In the genomic region with DNA sequence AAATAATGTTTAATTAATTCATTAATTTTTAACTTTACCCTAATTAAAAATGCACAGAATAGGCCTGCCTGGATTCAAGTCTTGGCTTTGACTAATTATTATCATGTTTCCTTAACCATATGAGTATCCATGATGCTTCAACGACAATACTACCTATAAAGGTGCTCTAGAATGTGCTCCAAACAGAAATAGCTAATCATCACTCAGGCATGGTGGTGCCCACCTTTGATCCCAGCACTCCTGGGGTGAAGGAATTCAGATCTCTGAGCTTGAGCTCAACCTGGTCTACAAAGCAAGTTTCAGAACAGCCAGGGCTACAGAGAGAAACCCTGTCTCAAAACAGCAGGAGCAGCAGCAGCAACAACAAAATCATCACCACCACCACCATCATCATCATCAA, we compare ENCODE assay signal across 21 mouse cellular contexts. TPM values are rescaled to one million over a fixed set of nuclear protein-coding genes. Genes with fewer than 3 reads are reported as not detected.
DNase-seq lines count a peak whose midpoint lies in the region; ATAC-seq and TF ChIP-seq lines count a peak whose summit lies in the region.
"Had no signal": no experiment of that assay in that cellular context is flagged by ENCODE, and none has a peak within 500 bp of the region (broad histone marks: within the 10 kb centered on the region; RNA-seq: fewer than 3 reads in every experiment).

No protein-coding gene starts in this region.

- no peak; the same call in 1 of the 2 replicates for ATAC-seq in kidney, embryonic 14.5 days (ENCODE audit: low FRiP score, low TSS enrichment)
- ATAC-seq in kidney, postnatal 0 days (replicated peaks; ENCODE audit: low FRiP score, low read depth): peak; percentile 61
- ATAC-seq in heart, embryonic 12.5 days (ENCODE audit: insufficient number of reproducible peaks, low FRiP score): no peak
- ATAC-seq: forebrain, postnatal 0 days had no signal

- H3K27ac ChIP-seq in kidney, embryonic 14.5 days (ENCODE audit: low read depth, low read length): no peak overlapping the region
- 0 out of 2 replicates have a peak overlapping the region, but pooled peaks have one; percentile 36 for H3K27ac ChIP-seq in kidney, postnatal 0 days
- no peak overlapping the region for H3K27ac ChIP-seq in heart, embryonic 12.5 days (ENCODE audit: poor library complexity, severe bottlenecking)
- H3K27ac ChIP-seq: embryonic facial prominence, embryonic 13.5 days; forebrain, embryonic 12.5 days; heart, adult 2 months; hindbrain, embryonic 10.5 days had no signal

- no peak overlapping the region for H3K4me2 ChIP-seq in kidney, embryonic 14.5 days (replicated peaks; ENCODE audit: low read depth, low read length)
- no peak overlapping the region for H3K4me2 ChIP-seq in kidney, postnatal 0 days (ENCODE audit: low read length)
- H3K4me2 ChIP-seq in heart, embryonic 12.5 days: no peak overlapping the region
- H3K4me2 ChIP-seq: embryonic facial prominence, embryonic 13.5 days; forebrain, embryonic 12.5 days; heart, embryonic 11.5 days had no signal

- H3K36me3 ChIP-seq in kidney, embryonic 14.5 days (ENCODE audit: control insufficient read depth, insufficient read depth, low read length): no peaks in the 10 kb centered on the region
- no peaks in the 10 kb centered on the region for H3K36me3 ChIP-seq in kidney, postnatal 0 days (ENCODE audit: insufficient read depth, low read length)
- H3K36me3 ChIP-seq in heart, embryonic 12.5 days: no peaks in the 10 kb centered on the region
- H3K36me3 ChIP-seq: embryonic facial prominence, embryonic 13.5 days; forebrain, embryonic 12.5 days; hindbrain, embryonic 10.5 days had no signal

- H3K9me3 ChIP-seq in kidney, embryonic 14.5 days (ENCODE audit: control insufficient read depth, low read length): no peaks in the 10 kb centered on the region
- no peaks in the 10 kb centered on the region for H3K9me3 ChIP-seq in kidney, postnatal 0 days (replicated peaks; ENCODE audit: low read length)
- no peaks in the 10 kb centered on the region for H3K9me3 ChIP-seq in heart, embryonic 12.5 days (replicated peaks)
- H3K9me3 ChIP-seq: embryonic facial prominence, embryonic 13.5 days; forebrain, embryonic 12.5 days; hindbrain, embryonic 10.5 days had no signal

- no peak for TF ChIP-seq CTCF in kidney, postnatal 0 days (IDR thresholded peaks at IDR 0.05; ENCODE audit: low read depth)

- 73% methylated on average over 1 of the region's 1 CpGs for WGBS in kidney, embryonic 14.5 days
- WGBS in kidney, postnatal 0 days: 54% methylated on average over 1 of the region's 1 CpGs
- 76% methylated on average over 1 of the region's 1 CpGs for WGBS in heart, embryonic 12.5 days

- 0 out of 2 replicates have a peak, but pooled peaks cover 5% of the 10 kb centered on the region for H3K4me1 ChIP-seq in kidney, embryonic 14.5 days (ENCODE audit: control insufficient read depth, insufficient read depth, low read length)
- H3K4me1 ChIP-seq in kidney, postnatal 0 days (replicated peaks; ENCODE audit: insufficient read depth, low read length): no peaks in the 10 kb centered on the region
- H3K4me1 ChIP-seq in heart, embryonic 12.5 days (replicated peaks): no peaks in the 10 kb centered on the region
- H3K4me1 ChIP-seq: embryonic facial prominence, embryonic 13.5 days; forebrain, embryonic 12.5 days; hindbrain, embryonic 10.5 days had no signal

- no peak overlapping the region for H3K4me3 ChIP-seq in kidney, embryonic 14.5 days (ENCODE audit: low read length)
- H3K4me3 ChIP-seq in kidney, postnatal 0 days (replicated peaks; ENCODE audit: low read depth, low read length): no peak overlapping the region
- no peak overlapping the region for H3K4me3 ChIP-seq in heart, embryonic 12.5 days
- H3K4me3 ChIP-seq: embryonic facial prominence, embryonic 13.5 days; forebrain, embryonic 12.5 days; heart, adult 2 months; hindbrain, embryonic 10.5 days had no signal

- peak; percentile 67 for DNase-seq in kidney, adult 11 months
- peak; percentile 68 to 71 for DNase-seq in kidney, adult 8-10 months
- DNase-seq in kidney, postnatal 0 days (ENCODE audit: low spot score): peak; percentile 12
- DNase-seq in kidney, postnatal 36 days: peak; percentile 43 to 52
- no peak for DNase-seq in thymus, postnatal 4 days
- no peak for DNase-seq in urinary bladder, adult 18-20 months (ENCODE audit: low spot score in 2 of 2)
- DNase-seq: adrenal gland, postnatal 14 days; cerebellum, adult 11-12 months; cerebellum, adult 9-10 months; cerebellum, postnatal 25 days; forebrain, postnatal 0 days; gastrocnemius, postnatal 14 days; heart, adult 2 months had no signal

- H3K9ac ChIP-seq in kidney, embryonic 14.5 days (ENCODE audit: low read depth, low read length): no peak overlapping the region
- no peak overlapping the region for H3K9ac ChIP-seq in kidney, postnatal 0 days (ENCODE audit: low read depth, low read length)
- H3K9ac ChIP-seq in heart, embryonic 12.5 days: no peak overlapping the region
- H3K9ac ChIP-seq: embryonic facial prominence, embryonic 13.5 days; forebrain, embryonic 12.5 days; forebrain, postnatal 0 days had no signal

- no peaks in the 10 kb centered on the region for H3K27me3 ChIP-seq in kidney, embryonic 14.5 days (ENCODE audit: control insufficient read depth, insufficient read depth, low read length)
- no peaks in the 10 kb centered on the region for H3K27me3 ChIP-seq in kidney, postnatal 0 days (ENCODE audit: insufficient read depth, low read length)
- H3K27me3 ChIP-seq in heart, embryonic 12.5 days (replicated peaks): no peaks in the 10 kb centered on the region
- H3K27me3 ChIP-seq: embryonic facial prominence, embryonic 13.5 days; forebrain, embryonic 12.5 days had no signal

RNA-seq across cellular contexts. Expression of a gene that starts 2.1 kb away (rescaled TPM):
- 6.0 and 12.8 TPM in 2 replicates for polyA plus RNA-seq in kidney, embryonic 14.5 days (2014; fragmentation: Nextera tagmentation; extraction: Ambion mirVana)
- 126 and 133 TPM in 2 replicates for polyA plus RNA-seq in kidney, postnatal 0 days (2015; fragmentation: Nextera tagmentation; extraction: Ambion mirVana)
- polyA plus RNA-seq in heart, embryonic 12.5 days (2016; fragmentation: Nextera tagmentation; extraction: Ambion mirVana): not detected in 2 replicates
- polyA plus RNA-seq: C2C12; forebrain, embryonic 12.5 days; heart, adult 2 months; heart, embryonic 11.5 days; hindbrain, embryonic 10.5 days had no signal

RNA-seq across cellular contexts. Expression of a gene that starts 42.9 kb away (rescaled TPM):
- 0.39 and 0.60 TPM in 2 replicates for polyA plus RNA-seq in kidney, embryonic 14.5 days (2014; fragmentation: Nextera tagmentation; extraction: Ambion mirVana)
- 0.46 and 0.54 TPM in 2 replicates for polyA plus RNA-seq in kidney, postnatal 0 days (2015; fragmentation: Nextera tagmentation; extraction: Ambion mirVana)
- not detected in 2 replicates for polyA plus RNA-seq in heart, embryonic 12.5 days (2016; fragmentation: Nextera tagmentation; extraction: Ambion mirVana)
- polyA plus RNA-seq: embryonic facial prominence, embryonic 13.5 days; forebrain, embryonic 12.5 days; heart, embryonic 11.5 days; heart, embryonic 16.5 days had no signal

Comparison
In these comparisons a context has a peak if more than half of its experiments do, and no peak if none do; other contexts are left out.
1. DNase-seq: peak in kidney, adult 11 months (single experiment), kidney, adult 8-10 months (2 of 2), kidney, postnatal 0 days (single experiment) and kidney, postnatal 36 days (2 of 2); none in thymus, postnatal 4 days (single experiment) and urinary bladder, adult 18-20 months (0 of 2).